Mouse (Mus musculus): ENCODE measurements around the gene Gzmf. TPM values are rescaled to one million over a fixed set of nuclear protein-coding genes. Genes with fewer than 3 reads are reported as not detected.
"Not testable (repeated sequence)": the region's sequence is repeated elsewhere in the genome, so short reads cannot be mapped to it uniquely, and the experiment has no call there.

Gzmf gene
- polyA plus RNA-seq (2016; fragmentation: Nextera tagmentation; extraction: Ambion mirVana) = not detected in 2 replicates

GRCm38 (mm10) chr14:56211317-56211716, at the start of gene Gzmf:
Gene Gzmf, minus strand, starts transcription at chr14:56211417.
- Histone ChIP-seq H3K9ac (no peak within 1 kb of the TSS), H3K9me3 (replicated peaks) (no peaks in the 10 kb centered on the region), H3K4me3 (no peak within 1 kb of the TSS), H3K4me1 (no peaks in the 10 kb centered on the region), H3K27ac (no peak within 1 kb of the TSS), H3K27me3 (no peaks in the 10 kb centered on the region), H3K36me3 (no peaks in the 10 kb centered on the region), H3K4me2 (replicated peaks) (no peak within 1 kb of the TSS)
- no peak for ATAC-seq (ENCODE audit: low FRiP score)
- WGBS = 87% methylated on average over 4 of the region's 4 CpGs

- Histone ChIP-seq H3K27ac (no peak overlapping the region), H3K4me2 (replicated peaks) (no peak overlapping the region), H3K36me3 (no peaks in the 10 kb centered on the region), H3K9me3 (replicated peaks) (no peaks in the 10 kb centered on the region), H3K9ac (no peak overlapping the region), H3K27me3 (no peaks in the 10 kb centered on the region), H3K4me3 (no peak overlapping the region), H3K4me1 (no peaks in the 10 kb centered on the region)
- no peak for ATAC-seq (ENCODE audit: low FRiP score)
These were observed 29.2 kb upstream of the Gzmf start for GRCm38 (mm10) chr14:56240409-56240808.

GRCm38 (mm10) chr14:56234556-56234955, 23.3 kb upstream of the Gzmf start, which contains the start of gene Gzmc:
Gene Gzmc, minus strand, starts transcription at chr14:56234656.
- no peak for ATAC-seq (ENCODE audit: low FRiP score)
- 73% methylated on average over 2 of the region's 2 CpGs for WGBS
- H3K4me2 ChIP-seq (replicated peaks) = no peak within 1 kb of the TSS
- H3K4me1 ChIP-seq = no peaks in the 10 kb centered on the region
- H3K27ac ChIP-seq = no peak within 1 kb of the TSS
- no peak within 1 kb of the TSS for H3K9ac ChIP-seq
- no peaks in the 10 kb centered on the region for H3K9me3 ChIP-seq (replicated peaks)
- no peak within 1 kb of the TSS for H3K4me3 ChIP-seq
- H3K36me3 ChIP-seq = no peaks in the 10 kb centered on the region
- H3K27me3 ChIP-seq = no peaks in the 10 kb centered on the region

GRCm38 (mm10) chr14:56205613-56206012, 5.6 kb downstream of the Gzmf start:
- Histone ChIP-seq H3K4me3 (no peak overlapping the region), H3K9ac (no peak overlapping the region), H3K4me1 (no peaks in the 10 kb centered on the region), H3K27me3 (no peaks in the 10 kb centered on the region), H3K27ac (no peak overlapping the region), H3K9me3 (replicated peaks) (no peaks in the 10 kb centered on the region), H3K4me2 (replicated peaks) (no peak overlapping the region), H3K36me3 (no peaks in the 10 kb centered on the region)
- ATAC-seq (ENCODE audit: low FRiP score) = no peak
- 93% methylated on average over 1 of the region's 1 CpGs for WGBS

- 42% methylated on average over 5 of the region's 5 CpGs for WGBS
- H3K27ac ChIP-seq; ATAC-seq (ENCODE audit: low FRiP score); H3K27me3 ChIP-seq; H3K4me3 ChIP-seq; H3K4me2 ChIP-seq (replicated peaks); H3K9ac ChIP-seq; H3K36me3 ChIP-seq; H3K9me3 ChIP-seq (replicated peaks); H3K4me1 ChIP-seq: not testable (repeated sequence)
These were observed 6.2 kb downstream of the Gzmf start for GRCm38 (mm10) chr14:56205021-56205420.

- ATAC-seq (ENCODE audit: low FRiP score) = no peak
- Histone ChIP-seq H3K27me3 (no peaks in the 10 kb centered on the region), H3K4me3 (no peak overlapping the region), H3K4me2 (replicated peaks) (no peak overlapping the region), H3K9me3 (replicated peaks) (no peaks in the 10 kb centered on the region), H3K27ac (no peak overlapping the region), H3K9ac (no peak overlapping the region), H3K4me1 (no peaks in the 10 kb centered on the region), H3K36me3 (no peaks in the 10 kb centered on the region)
- 14% methylated on average over 2 of the region's 2 CpGs for WGBS
These were observed 7.2 kb downstream of the Gzmf start for GRCm38 (mm10) chr14:56203975-56204374.

GRCm38 (mm10) chr14:56186946-56187345, 24.3 kb downstream of the Gzmf start:
- no peaks in the 10 kb centered on the region for H3K9me3 ChIP-seq (replicated peaks)
- no peak overlapping the region for H3K4me3 ChIP-seq
- WGBS = 61% methylated on average over 6 of the region's 6 CpGs
- no peaks in the 10 kb centered on the region for H3K36me3 ChIP-seq
- no peak for ATAC-seq (ENCODE audit: low FRiP score)
- H3K4me1 ChIP-seq = no peaks in the 10 kb centered on the region
- H3K27ac ChIP-seq = no peak overlapping the region
- no peak overlapping the region for H3K9ac ChIP-seq
- no peaks in the 10 kb centered on the region for H3K27me3 ChIP-seq
- H3K4me2 ChIP-seq (replicated peaks) = no peak overlapping the region

- ATAC-seq (ENCODE audit: low FRiP score) = no peak
- Histone ChIP-seq H3K9ac (no peak overlapping the region), H3K4me3 (no peak overlapping the region), H3K9me3 (replicated peaks) (no peaks in the 10 kb centered on the region), H3K4me1 (no peaks in the 10 kb centered on the region), H3K4me2 (replicated peaks) (no peak overlapping the region), H3K36me3 (no peaks in the 10 kb centered on the region), H3K27ac (no peak overlapping the region), H3K27me3 (no peaks in the 10 kb centered on the region)
- WGBS = 82% methylated on average over 5 of the region's 5 CpGs
These were observed 24.7 kb downstream of the Gzmf start for GRCm38 (mm10) chr14:56186521-56186920.

- H3K27ac ChIP-seq; H3K9ac ChIP-seq; ATAC-seq (ENCODE audit: low FRiP score); H3K4me2 ChIP-seq (replicated peaks); H3K4me1 ChIP-seq; H3K9me3 ChIP-seq (replicated peaks); H3K27me3 ChIP-seq; H3K4me3 ChIP-seq; H3K36me3 ChIP-seq: not testable (repeated sequence)
- WGBS = 28% methylated on average over 8 of the region's 8 CpGs
These were observed 33.6 kb downstream of the Gzmf start for GRCm38 (mm10) chr14:56177651-56178050.

- H3K4me3 ChIP-seq = no peak within 1 kb of the TSS
- WGBS = 90% methylated on average over 5 of the region's 5 CpGs
- ATAC-seq (ENCODE audit: low FRiP score) = no peak
- no peaks in the 10 kb centered on the region for H3K27me3 ChIP-seq
- H3K36me3 ChIP-seq = no peaks in the 10 kb centered on the region
- H3K27ac ChIP-seq = no peak within 1 kb of the TSS
- no peaks in the 10 kb centered on the region for H3K9me3 ChIP-seq (replicated peaks)
- no peak within 1 kb of the TSS for H3K9ac ChIP-seq
- no peak within 1 kb of the TSS for H3K4me2 ChIP-seq (replicated peaks)
- no peaks in the 10 kb centered on the region for H3K4me1 ChIP-seq
These were observed 36.7 kb downstream of the Gzmf start, which contains the start of gene Gzmn for GRCm38 (mm10) chr14:56174499-56174898. Gene Gzmn, minus strand, starts transcription at chr14:56174599.

GRCm38 (mm10) chr14:56173396-56173795, 37.8 kb downstream of the Gzmf start:
- Histone ChIP-seq H3K9ac (no peak overlapping the region), H3K4me2 (replicated peaks) (no peak overlapping the region), H3K4me1 (no peaks in the 10 kb centered on the region), H3K27ac (no peak overlapping the region), H3K36me3 (no peaks in the 10 kb centered on the region), H3K27me3 (no peaks in the 10 kb centered on the region), H3K4me3 (no peak overlapping the region), H3K9me3 (replicated peaks) (no peaks in the 10 kb centered on the region)
- ATAC-seq (ENCODE audit: low FRiP score) = no peak
- WGBS = 96% methylated on average over 6 of the region's 6 CpGs

GRCm38 (mm10) chr14:56172744-56173143, 38.5 kb downstream of the Gzmf start:
- Histone ChIP-seq H3K27me3 (no peaks in the 10 kb centered on the region), H3K4me1 (no peaks in the 10 kb centered on the region), H3K36me3 (no peaks in the 10 kb centered on the region), H3K4me3 (no peak overlapping the region), H3K4me2 (replicated peaks) (no peak overlapping the region), H3K9me3 (replicated peaks) (no peaks in the 10 kb centered on the region), H3K27ac (no peak overlapping the region), H3K9ac (no peak overlapping the region)
- 90% methylated on average over 5 of the region's 5 CpGs for WGBS
- no peak for ATAC-seq (ENCODE audit: low FRiP score)

- H3K9ac ChIP-seq = no peak overlapping the region
- no peak overlapping the region for H3K4me3 ChIP-seq
- H3K4me1 ChIP-seq = no peaks in the 10 kb centered on the region
- ATAC-seq (ENCODE audit: low FRiP score) = no peak
- no peaks in the 10 kb centered on the region for H3K9me3 ChIP-seq (replicated peaks)
- H3K4me2 ChIP-seq (replicated peaks) = no peak overlapping the region
- 85% methylated on average over 6 of the region's 6 CpGs for WGBS
- H3K27me3 ChIP-seq = no peaks in the 10 kb centered on the region
- no peaks in the 10 kb centered on the region for H3K36me3 ChIP-seq
- H3K27ac ChIP-seq = no peak overlapping the region
These were observed 43.2 kb downstream of the Gzmf start for GRCm38 (mm10) chr14:56168009-56168408.

All from hindbrain, embryonic 12.5 days (tissue).